Mouse (Mus musculus) forebrain, embryonic 12.5 days (tissue): ENCODE data around the gene Man1a2. TPM values are rescaled to one million over a fixed set of nuclear protein-coding genes. Genes with fewer than 3 reads are reported as not detected.

Source experiments
- ATAC-seq: fragments of 200-750 bp; cut with Nextera tagmentation; 2 replicates; pipeline ENCODE4 v1.8.0; 2017; ENCODE audit warnings: moderate TSS enrichment; ENCODE audit not compliant: low FRiP score
- H3K27ac ChIP-seq: fragments of 300-500 bp; sonication (generic); 2 replicates; pipeline ENCODE4 v1.5.1; 2016; ENCODE audit warnings: mild to moderate bottlenecking
- H3K27me3 ChIP-seq: fragments of 300-500 bp; sonication (generic); 2 replicates; pipeline ENCODE4 v1.6.1; 2016; ENCODE audit warnings: mild to moderate bottlenecking
- H3K36me3 ChIP-seq: fragments of 300-500 bp; sonication (generic); replicated peaks from 2 replicates; pipeline ENCODE4 v1.6.1; 2016; ENCODE audit warnings: mild to moderate bottlenecking
- H3K4me1 ChIP-seq: fragments of 300-500 bp; sonication (generic); 2 replicates; pipeline ENCODE4 v1.6.1; 2016
- H3K4me2 ChIP-seq: fragments of 300-500 bp; sonication (generic); 2 replicates; pipeline ENCODE4 v1.6.1; 2016; ENCODE audit warnings: mild to moderate bottlenecking, moderate library complexity
- H3K4me3 ChIP-seq: fragments of 300-500 bp; sonication (generic); replicated peaks from 2 replicates; pipeline ENCODE4 v1.5.1; 2016; ENCODE audit warnings: mild to moderate bottlenecking
- H3K9ac ChIP-seq: fragments of 300-500 bp; sonication (generic); 2 replicates; pipeline ENCODE4 v1.6.1; 2016; ENCODE audit warnings: mild to moderate bottlenecking
- H3K9me3 ChIP-seq: fragments of 300-500 bp; sonication (generic); 2 replicates; pipeline ENCODE4 v1.6.1; 2016
- WGBS: fragments of 180-500 bp; shearing (Covaris S2); methylation state at CpG from one replicate; pipeline ENCODE4 v1.1.7; 2016; 5-methylcytosine and 5-hydroxymethylcytosine counted together
- polyA plus RNA-seq: library from polyadenylated mRNA; unstranded; fragments of >200 nt; fragmentation: Nextera tagmentation; extraction: Ambion mirVana; gene quantifications from 2 replicates; pipeline ENCODE4 v1.2.1, GENCODE M21; 2016

Man1a2 gene
- polyA plus RNA-seq, 1 experiment from 2014 or later = 54.6 TPM

GRCm38 (mm10) chr3:100591053-100591452, 94.2 kb downstream of the Man1a2 start:
- no peaks in the 10 kb centered on the region for H3K9me3 ChIP-seq
- H3K9ac ChIP-seq = no peak overlapping the region
- ATAC-seq = no peak
- H3K4me3 ChIP-seq = no peak overlapping the region
- H3K27ac ChIP-seq = no peak overlapping the region
- 0 out of 2 replicates have a peak, but pooled peaks cover 3% of the 10 kb centered on the region for H3K36me3 ChIP-seq
- no peak overlapping the region for H3K4me2 ChIP-seq
- 98% methylated on average over 4 of the region's 4 CpGs for WGBS
- no peaks in the 10 kb centered on the region for H3K4me1 ChIP-seq
- no peaks in the 10 kb centered on the region for H3K27me3 ChIP-seq

DNA sequence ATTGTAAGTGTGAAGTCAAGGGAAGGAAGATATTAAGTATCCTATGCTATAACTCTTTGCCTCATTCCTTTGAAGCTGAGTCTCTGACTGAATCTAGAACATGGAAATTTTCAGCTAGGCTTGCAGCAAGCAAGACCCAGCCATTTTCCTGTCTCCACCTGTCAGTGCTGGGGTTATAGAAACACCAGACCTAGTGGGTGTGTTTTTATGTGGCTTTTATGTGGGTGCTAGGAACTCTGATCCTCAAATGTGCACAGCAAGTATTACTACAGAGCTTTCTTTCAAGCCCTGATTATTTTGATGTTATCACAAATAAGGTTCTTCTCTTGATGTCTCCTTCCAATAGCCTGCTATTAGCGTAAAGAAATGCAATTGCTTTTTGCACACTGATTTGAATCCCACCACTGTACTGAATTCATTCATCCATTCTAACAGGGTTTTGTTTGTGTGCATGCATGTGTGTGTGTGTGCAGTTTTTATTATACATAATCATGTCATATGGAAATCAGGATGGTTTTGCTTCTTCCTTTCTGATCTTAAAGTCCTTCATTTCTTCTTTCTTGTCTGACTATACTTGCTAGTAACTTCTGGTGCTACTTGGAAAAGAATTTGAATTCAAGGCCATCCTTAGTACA, 102.5 kb downstream of the Man1a2 start:
- H3K36me3 ChIP-seq = 0 out of 2 replicates have a peak, but pooled peaks cover 3% of the 10 kb centered on the region
- H3K9me3 ChIP-seq = no peaks in the 10 kb centered on the region
- H3K9ac ChIP-seq = no peak overlapping the region
- no peaks in the 10 kb centered on the region for H3K27me3 ChIP-seq
- no peak overlapping the region for H3K4me2 ChIP-seq
- no peak overlapping the region for H3K4me3 ChIP-seq
- H3K4me1 ChIP-seq = no peaks in the 10 kb centered on the region
- ATAC-seq = no peak
- no peak overlapping the region for H3K27ac ChIP-seq
- WGBS = 80% methylated on average over 1 of the region's 1 CpGs

DNA sequence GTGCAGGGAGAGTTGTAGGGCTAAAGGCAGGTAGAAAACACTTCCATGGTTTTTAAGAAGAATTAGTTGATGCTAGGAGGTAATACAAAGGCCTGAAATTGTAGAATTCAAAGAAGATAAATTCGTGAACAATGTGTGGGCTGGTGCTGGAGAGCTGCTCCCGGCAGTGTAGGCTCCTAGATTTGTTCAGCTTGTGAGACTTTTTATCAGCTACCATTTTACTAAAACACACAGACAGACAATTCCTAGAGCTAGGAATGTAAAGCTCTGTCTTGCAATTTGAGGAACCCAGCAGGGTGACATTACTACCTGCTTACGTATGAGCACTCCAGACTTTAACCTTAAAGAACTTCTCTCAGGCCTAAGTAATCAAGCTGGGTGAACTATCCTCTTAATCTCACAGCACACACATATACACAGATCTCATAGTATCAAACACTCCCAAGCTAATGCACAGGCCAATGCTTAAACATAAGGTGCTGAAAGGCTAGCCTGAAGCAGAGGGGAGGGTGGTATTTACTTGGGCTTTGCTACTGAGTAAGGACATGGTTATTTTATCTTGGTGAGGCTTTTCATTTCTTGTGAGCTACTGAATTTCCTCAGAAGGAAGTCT, 112.6 kb downstream of the Man1a2 start:
- 0 out of 2 replicates have a peak, but pooled peaks cover 8% of the 10 kb centered on the region for H3K36me3 ChIP-seq
- H3K27ac ChIP-seq = no peak overlapping the region
- H3K27me3 ChIP-seq = no peaks in the 10 kb centered on the region
- H3K9ac ChIP-seq = no peak overlapping the region
- WGBS = 78% methylated on average over 3 of the region's 3 CpGs
- no peak overlapping the region for H3K4me3 ChIP-seq
- no peak overlapping the region for H3K4me2 ChIP-seq
- no peaks in the 10 kb centered on the region for H3K9me3 ChIP-seq
- H3K4me1 ChIP-seq = no peaks in the 10 kb centered on the region
- ATAC-seq = no peak

DNA sequence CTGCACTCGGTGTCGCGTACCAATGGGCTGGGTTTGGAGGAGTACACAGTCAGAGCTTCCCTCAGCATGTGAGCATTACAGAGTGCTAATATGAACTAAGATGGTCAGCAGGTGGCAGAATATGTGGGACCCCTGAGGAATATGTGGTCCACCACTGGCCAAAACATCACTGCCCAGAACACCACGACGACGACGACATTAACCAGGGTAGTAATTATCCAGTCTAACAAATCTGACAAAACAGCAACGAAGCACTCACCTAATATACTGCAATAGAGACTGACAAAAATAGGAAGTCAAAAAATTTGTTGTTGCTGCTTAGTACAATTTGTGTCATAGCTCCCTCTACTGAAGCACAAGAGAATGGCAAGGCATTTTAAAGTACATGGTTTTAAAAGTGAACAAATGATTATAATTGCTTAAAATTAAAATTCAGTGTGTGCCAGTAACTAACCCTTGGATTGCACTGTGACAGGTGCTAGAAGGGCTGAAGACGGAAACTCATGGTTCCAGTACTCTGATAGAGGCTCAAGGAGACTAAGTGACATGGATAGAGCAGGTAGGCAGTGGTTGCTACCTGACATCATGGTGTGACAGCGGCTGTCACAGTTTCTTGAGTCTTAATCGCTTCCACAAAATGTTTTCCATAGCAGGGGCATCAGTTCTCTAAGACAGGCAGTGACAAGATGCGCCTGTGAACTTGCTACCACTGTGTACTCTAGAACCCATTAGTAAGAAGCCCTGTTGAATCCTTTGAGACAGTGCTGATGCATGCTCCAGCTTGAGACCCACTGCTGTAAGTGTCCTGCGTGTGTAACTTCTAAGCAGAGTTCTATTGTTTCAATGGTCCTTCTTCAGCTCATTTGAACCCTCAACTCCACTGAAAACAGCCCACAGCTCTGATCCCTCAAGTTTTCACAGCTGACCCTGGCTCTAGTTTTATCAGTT, 116.6 kb downstream of the Man1a2 start:
- Histone ChIP-seq H3K4me3 (no peak overlapping the region), H3K27me3 (no peaks in the 10 kb centered on the region), H3K27ac (no peak overlapping the region), H3K4me1 (no peaks in the 10 kb centered on the region), H3K9ac (no peak overlapping the region), H3K4me2 (no peak overlapping the region), H3K9me3 (no peaks in the 10 kb centered on the region), H3K36me3 (0 out of 2 replicates have a peak, but pooled peaks cover 5% of the 10 kb centered on the region)
- no peak for ATAC-seq
- 88% methylated on average over 13 of the region's 13 CpGs for WGBS

- Histone ChIP-seq H3K4me3 (no peak overlapping the region), H3K9ac (no peak overlapping the region), H3K27me3 (no peaks in the 10 kb centered on the region), H3K9me3 (no peaks in the 10 kb centered on the region), H3K27ac (no peak overlapping the region), H3K4me2 (no peak overlapping the region), H3K4me1 (no peaks in the 10 kb centered on the region), H3K36me3 (0 out of 2 replicates have a peak, but pooled peaks cover 9% of the 10 kb centered on the region)
- no peak for ATAC-seq
- 89% methylated on average over 2 of the region's 2 CpGs for WGBS
Observed at GRCm38 (mm10) chr3:100563565-100563964, 121.7 kb downstream of the Man1a2 start.

GRCm38 (mm10) chr3:100562455-100562854, 122.8 kb downstream of the Man1a2 start:
- Histone ChIP-seq H3K9me3 (no peaks in the 10 kb centered on the region), H3K27me3 (no peaks in the 10 kb centered on the region), H3K4me1 (no peaks in the 10 kb centered on the region), H3K4me2 (no peak overlapping the region), H3K9ac (no peak overlapping the region), H3K4me3 (no peak overlapping the region), H3K27ac (no peak overlapping the region), H3K36me3 (0 out of 2 replicates have a peak, but pooled peaks cover 9% of the 10 kb centered on the region)
- 94% methylated on average over 7 of the region's 7 CpGs for WGBS
- no peak for ATAC-seq

DNA sequence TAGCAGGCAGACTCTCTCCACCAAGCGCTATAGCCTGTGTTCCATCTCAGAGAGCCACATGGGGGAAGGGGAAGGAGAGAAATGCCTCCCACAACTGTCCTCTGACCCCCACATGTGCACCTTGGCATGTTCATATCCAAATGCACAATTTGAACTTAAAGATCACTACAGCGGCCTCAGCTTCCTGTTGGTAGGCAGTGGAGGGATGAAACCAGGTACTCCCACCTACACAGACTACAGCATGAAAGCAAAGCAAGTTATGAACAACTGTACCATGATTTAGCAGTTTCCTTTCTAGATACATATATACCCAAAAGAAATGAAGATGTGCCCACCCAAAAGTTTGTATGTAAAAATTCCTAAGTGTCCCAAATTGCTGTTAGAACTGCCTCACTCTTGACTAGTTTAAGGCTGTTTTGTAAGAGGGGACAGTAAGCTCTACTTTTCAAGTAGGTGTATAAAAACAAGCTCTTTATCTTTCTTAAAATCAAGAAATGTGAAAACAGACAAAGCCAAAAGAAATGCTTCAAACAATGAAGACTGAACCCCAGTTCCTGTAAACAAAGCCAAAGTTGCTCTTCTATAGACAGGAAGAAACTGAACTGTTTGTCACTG, 123.6 kb downstream of the Man1a2 start:
- H3K4me3 ChIP-seq = no peak overlapping the region
- WGBS = 100% methylated on average over 2 of the region's 2 CpGs
- H3K4me1 ChIP-seq = no peaks in the 10 kb centered on the region
- no peak overlapping the region for H3K9ac ChIP-seq
- H3K36me3 ChIP-seq = 0 out of 2 replicates have a peak, but pooled peaks cover 9% of the 10 kb centered on the region
- H3K27ac ChIP-seq = no peak overlapping the region
- H3K4me2 ChIP-seq = no peak overlapping the region
- H3K27me3 ChIP-seq = no peaks in the 10 kb centered on the region
- no peaks in the 10 kb centered on the region for H3K9me3 ChIP-seq
- no peak for ATAC-seq

DNA sequence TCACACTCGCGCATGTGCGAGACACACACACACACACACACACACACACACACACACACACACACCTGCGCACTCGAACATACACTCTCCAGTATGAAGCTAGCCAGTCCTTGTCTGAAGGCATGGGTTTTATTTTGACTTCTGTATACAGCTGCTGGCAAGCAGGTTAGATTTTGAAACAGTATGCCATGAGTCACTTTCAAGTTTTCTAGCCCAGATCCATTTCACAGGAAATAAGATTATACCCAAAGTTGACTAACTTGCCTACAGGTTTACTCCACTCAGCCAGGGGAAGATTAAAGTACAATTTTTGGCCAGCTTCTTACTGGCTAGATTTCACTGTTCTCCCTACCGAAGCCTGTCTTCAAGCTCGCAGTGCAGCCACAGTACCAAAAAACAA, 125.9 kb downstream of the Man1a2 start:
- Histone ChIP-seq H3K27me3 (no peaks in the 10 kb centered on the region), H3K27ac (no peak overlapping the region), H3K4me1 (no peaks in the 10 kb centered on the region), H3K36me3 (0 out of 2 replicates have a peak, but pooled peaks cover 5% of the 10 kb centered on the region), H3K9ac (no peak overlapping the region), H3K4me2 (no peak overlapping the region), H3K9me3 (no peaks in the 10 kb centered on the region), H3K4me3 (no peak overlapping the region)
- ATAC-seq = no peak
- WGBS = 93% methylated on average over 7 of the region's 7 CpGs

- Histone ChIP-seq H3K9me3 (no peaks in the 10 kb centered on the region), H3K4me2 (no peak overlapping the region), H3K9ac (no peak overlapping the region), H3K27ac (no peak overlapping the region), H3K27me3 (no peaks in the 10 kb centered on the region), H3K4me3 (no peak overlapping the region), H3K36me3 (0 out of 2 replicates have a peak, but pooled peaks cover 4% of the 10 kb centered on the region), H3K4me1 (no peaks in the 10 kb centered on the region)
- no peak for ATAC-seq
- 72% methylated on average over 4 of the region's 4 CpGs for WGBS
Observed at GRCm38 (mm10) chr3:100558211-100558708, 127.0 kb downstream of the Man1a2 start.

GRCm38 (mm10) chr3:100554843-100555242, 130.5 kb downstream of the Man1a2 start:
- WGBS = 60% methylated on average over 5 of the region's 5 CpGs

DNA sequence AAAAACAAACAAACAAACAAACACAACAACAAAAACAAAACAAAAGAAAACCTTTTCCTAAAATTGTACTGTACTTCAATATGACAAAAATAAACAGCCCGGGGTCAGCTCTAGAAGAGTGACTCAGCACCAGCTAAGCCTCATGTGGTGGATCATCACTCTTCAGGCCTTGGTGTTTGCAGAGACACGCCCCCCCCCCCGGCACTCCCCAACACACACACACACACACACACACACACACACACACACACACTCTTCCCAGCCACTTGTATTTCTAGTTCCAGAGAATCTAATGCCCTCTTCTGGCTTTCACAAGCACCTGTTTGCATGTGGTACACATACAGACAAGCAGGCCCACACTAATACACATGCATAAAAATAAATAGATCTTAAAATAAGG, 133.1 kb downstream of the Man1a2 start:
- Histone ChIP-seq H3K27me3 (no peaks in the 10 kb centered on the region), H3K4me1 (no peaks in the 10 kb centered on the region), H3K9me3 (no peaks in the 10 kb centered on the region), H3K4me3 (no peak overlapping the region), H3K36me3 (no peaks in the 10 kb centered on the region), H3K9ac (no peak overlapping the region), H3K4me2 (no peak overlapping the region), H3K27ac (no peak overlapping the region)
- WGBS = 95% methylated on average over 1 of the region's 3 CpGs
- ATAC-seq = no peak

More at GRCm38 (mm10) chr3:100554843-100555242, 130.5 kb downstream of the Man1a2 start:
- no peaks in the 10 kb centered on the region for H3K4me1 ChIP-seq
- H3K27ac ChIP-seq = no peak overlapping the region
- no peak for ATAC-seq
- no peak overlapping the region for H3K9ac ChIP-seq
- no peaks in the 10 kb centered on the region for H3K27me3 ChIP-seq
- H3K36me3 ChIP-seq = no peaks in the 10 kb centered on the region
- H3K9me3 ChIP-seq = no peaks in the 10 kb centered on the region
- no peak overlapping the region for H3K4me3 ChIP-seq
- H3K4me2 ChIP-seq = no peak overlapping the region

GRCm38 (mm10) chr3:100547913-100548292, 137.4 kb downstream of the Man1a2 start:
- H3K4me1 ChIP-seq = no peaks in the 10 kb centered on the region
- no peak for ATAC-seq
- H3K9ac ChIP-seq = no peak overlapping the region
- no peak overlapping the region for H3K4me2 ChIP-seq
- WGBS = 82% methylated on average over 3 of the region's 3 CpGs
- no peak overlapping the region for H3K27ac ChIP-seq
- H3K36me3 ChIP-seq = no peaks in the 10 kb centered on the region
- no peaks in the 10 kb centered on the region for H3K27me3 ChIP-seq
- H3K4me3 ChIP-seq = no peak overlapping the region
- no peaks in the 10 kb centered on the region for H3K9me3 ChIP-seq
